Mouse (Mus musculus) liver, adult 2 months (tissue): ENCODE measurements at regions not wholly inside any gene's neighbourhood (a gene's known extent, or its start where the extent isn't known, plus 50 kb on each side); places are given as distances from the start of the nearest gene placed in this dataset.

ENCODE experiments used
- CTCF ChIP-seq: fragments of 200-500 bp; IDR thresholded peaks from 2 replicates; pipeline ENCODE4 v1.5.1; 2011; ENCODE audit warnings: low read depth, low read length, control low read depth
- POLR2A ChIP-seq: fragments of 200-500 bp; IDR thresholded peaks from 2 replicates; pipeline ENCODE4 v1.6.1; 2011; ENCODE audit warnings: low read length, control low read depth; ENCODE audit not compliant: insufficient read depth; ENCODE audit errors: extremely low read depth

DNA sequence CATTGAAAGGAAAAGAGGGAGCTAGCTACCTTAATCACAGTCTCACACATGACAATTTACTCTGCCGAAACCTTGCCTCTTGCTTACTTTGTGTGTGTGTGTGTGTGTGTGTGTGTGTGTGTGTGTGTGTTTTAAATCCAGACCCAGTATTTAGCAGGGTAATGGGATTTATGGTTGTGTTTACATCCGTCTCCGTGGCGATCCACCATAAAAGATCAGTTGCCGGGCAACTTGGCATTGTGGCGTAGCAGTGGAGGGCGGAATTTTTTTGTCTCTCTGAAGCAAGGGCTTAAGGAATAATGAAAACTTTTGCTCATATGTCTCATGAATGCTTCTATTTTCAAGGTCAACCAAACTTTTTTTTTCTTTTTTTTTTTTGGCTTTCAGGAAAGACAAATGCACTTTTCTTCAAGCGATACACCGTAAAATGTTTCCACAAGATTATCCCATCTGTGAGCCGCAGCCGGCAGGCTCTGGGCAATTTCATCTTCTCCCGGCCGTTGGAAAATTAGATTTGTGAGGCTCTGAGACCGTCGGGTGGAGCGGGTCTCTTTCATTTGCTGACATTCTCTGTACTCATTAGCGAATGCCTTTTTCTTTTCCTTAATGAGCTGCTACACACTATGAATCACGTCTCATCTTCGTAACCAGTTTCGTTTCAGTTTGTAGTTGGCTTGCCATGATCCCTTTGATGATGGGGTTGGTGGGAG lies 53.9 kb upstream of the Ptch1 start:
- no peak for TF ChIP-seq CTCF
- TF ChIP-seq POLR2A = no peak
